Mouse (Mus musculus): ENCODE results near the gene Kctd13.

DNA sequence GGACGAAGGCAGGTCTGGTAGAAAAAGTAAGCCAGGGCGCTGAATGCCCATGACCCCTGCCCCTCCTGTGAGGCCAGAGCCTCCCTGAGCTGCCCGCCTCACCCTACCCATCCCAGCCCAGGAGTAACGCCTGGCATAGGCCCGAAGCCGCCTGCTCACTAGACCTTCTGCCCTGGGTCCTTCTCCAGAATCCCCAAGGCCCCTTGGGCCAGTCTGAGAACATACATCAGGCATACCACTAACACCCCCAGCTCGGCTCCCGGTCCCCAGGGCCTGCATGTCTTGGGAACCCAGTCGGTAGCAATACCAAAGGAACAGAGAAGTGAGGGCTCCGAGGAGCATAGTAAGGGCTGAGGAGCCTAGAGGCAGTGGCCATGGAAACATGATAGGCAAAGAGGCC is 19.9 kb downstream of the Kctd13 start:
- TF ChIP-seq CTCF (IDR thresholded peaks at IDR 0.05; ENCODE audit: borderline replicate concordance, control insufficient read depth, extremely low read depth, insufficient read depth, low read length, poor library complexity) = no peak
- TF ChIP-seq POLR2A (IDR thresholded peaks at IDR 0.05; ENCODE audit: control insufficient read depth, extremely low read depth, insufficient read depth, low read length, poor library complexity) = no peak

Data from thymus, adult 2 months (tissue).